Mouse (Mus musculus): ENCODE results near the gene Cnot8. TPM values are rescaled to one million over a fixed set of nuclear protein-coding genes. Genes with fewer than 3 reads are reported as not detected.

Gene Cnot8
- total and polyA plus RNA-seq, 3 experiments = 35.5 to 43.0 (median 36.4) TPM

DNA sequence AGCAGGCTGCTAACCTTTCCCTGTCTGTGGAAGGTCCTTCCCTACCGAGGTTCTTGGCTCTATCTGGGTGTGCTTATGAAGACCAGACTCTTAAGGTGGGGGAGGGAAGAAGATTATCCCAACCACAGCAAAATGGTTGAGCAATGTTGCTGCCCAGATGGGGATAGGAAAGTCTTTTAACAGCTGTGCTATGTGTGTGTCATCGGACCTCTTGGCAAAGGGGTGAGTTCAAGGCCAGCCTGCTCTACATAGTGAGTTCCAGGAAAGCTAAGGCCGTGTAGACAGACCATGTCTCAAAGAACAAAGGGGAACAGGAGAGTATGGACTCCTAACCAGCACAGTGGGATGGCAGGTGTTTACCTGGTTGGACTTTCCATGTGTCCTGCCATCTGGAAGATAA, 31.0 kb upstream of the Cnot8 start:
- 54% methylated on average over 3 of the region's 3 CpGs for WGBS
- Histone ChIP-seq H3K4me3 (no peak overlapping the region), H3K27ac (no peak overlapping the region), H3K9ac (ENCODE audit: low read depth, low read length) (no peak overlapping the region), H3K36me3 (ENCODE audit: control insufficient read depth, insufficient read depth, low read length) (no peaks in the 10 kb centered on the region), H3K4me1 (ENCODE audit: control insufficient read depth, insufficient read depth, low read length) (no peaks in the 10 kb centered on the region), H3K27me3 (ENCODE audit: control insufficient read depth, insufficient read depth, low read length) (no peaks in the 10 kb centered on the region), H3K79me2 (replicated peaks; ENCODE audit: control insufficient read depth, insufficient read depth, low read length) (no peaks in the 10 kb centered on the region)
- DNase-seq = no peak
- TF ChIP-seq EP300 (IDR thresholded peaks at IDR 0.05; ENCODE audit: insufficient read depth, low read depth, low read length) (no peak), POLR2A (IDR thresholded peaks at IDR 0.05; ENCODE audit: insufficient read depth, low read depth, low read length) (no peak), CTCF (IDR thresholded peaks at IDR 0.05) (no peak)
- intact Hi-C loops (cut with DNase I) = no loop called here

DNA sequence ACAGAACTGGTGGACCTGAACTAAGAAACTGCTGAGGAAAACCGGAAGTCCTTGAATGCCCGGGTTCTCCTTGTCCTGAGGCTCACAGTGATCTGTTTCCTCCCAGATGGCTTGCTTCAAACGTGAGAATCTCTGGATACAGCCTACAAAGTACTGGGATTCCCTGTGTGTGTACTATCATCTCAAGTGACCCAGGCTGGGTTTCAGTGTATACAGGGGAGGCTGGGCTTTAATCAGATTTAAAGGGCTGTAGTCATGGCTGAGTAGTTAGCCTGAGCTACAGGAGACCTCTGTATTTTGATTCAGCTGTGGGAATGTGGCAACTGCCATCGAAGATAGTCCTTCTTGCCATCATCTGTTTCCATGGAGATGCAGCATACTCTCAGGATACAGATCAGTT, 26.7 kb upstream of the Cnot8 start:
- Histone ChIP-seq H3K9ac (ENCODE audit: low read depth, low read length) (no peak overlapping the region), H3K4me1 (ENCODE audit: control insufficient read depth, insufficient read depth, low read length) (no peaks in the 10 kb centered on the region), H3K4me3 (no peak overlapping the region), H3K27me3 (ENCODE audit: control insufficient read depth, insufficient read depth, low read length) (no peaks in the 10 kb centered on the region), H3K27ac (no peak overlapping the region), H3K36me3 (ENCODE audit: control insufficient read depth, insufficient read depth, low read length) (no peaks in the 10 kb centered on the region), H3K79me2 (replicated peaks; ENCODE audit: control insufficient read depth, insufficient read depth, low read length) (no peaks in the 10 kb centered on the region)
- TF ChIP-seq POLR2A (IDR thresholded peaks at IDR 0.05; ENCODE audit: insufficient read depth, low read depth, low read length) (no peak), CTCF (IDR thresholded peaks at IDR 0.05) (no peak), EP300 (IDR thresholded peaks at IDR 0.05; ENCODE audit: insufficient read depth, low read depth, low read length) (no peak)
- 56% methylated on average over 4 of the region's 4 CpGs for WGBS
- intact Hi-C loops (cut with DNase I) = no loop called here
- no peak for DNase-seq

DNA sequence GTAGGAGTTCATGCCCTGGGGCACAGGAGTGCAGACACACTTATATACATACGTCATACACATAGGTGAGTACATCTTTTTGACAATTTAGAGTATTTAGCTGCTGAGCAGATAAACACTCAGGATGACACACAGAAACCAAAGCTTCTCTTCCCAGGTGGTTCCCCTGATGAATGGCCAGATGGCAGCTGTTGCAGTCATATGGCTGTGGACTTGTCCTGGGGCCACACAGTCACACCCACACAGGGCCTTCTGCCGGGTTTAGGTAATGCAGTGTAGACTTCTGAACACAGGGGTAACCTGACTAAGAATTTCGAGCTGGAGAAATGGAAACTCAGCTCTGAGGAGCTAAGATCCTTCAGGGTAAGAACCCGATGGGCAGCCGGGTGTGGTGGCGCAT, 22.2 kb upstream of the Cnot8 start:
- Histone ChIP-seq H3K36me3 (ENCODE audit: control insufficient read depth, insufficient read depth, low read length) (no peaks in the 10 kb centered on the region), H3K27me3 (ENCODE audit: control insufficient read depth, insufficient read depth, low read length) (no peaks in the 10 kb centered on the region), H3K9ac (ENCODE audit: low read depth, low read length) (no peak overlapping the region), H3K27ac (no peak overlapping the region), H3K4me3 (no peak overlapping the region), H3K79me2 (replicated peaks; ENCODE audit: control insufficient read depth, insufficient read depth, low read length) (no peaks in the 10 kb centered on the region), H3K4me1 (ENCODE audit: control insufficient read depth, insufficient read depth, low read length) (no peaks in the 10 kb centered on the region)
- no peak for DNase-seq
- TF ChIP-seq POLR2A (IDR thresholded peaks at IDR 0.05; ENCODE audit: insufficient read depth, low read depth, low read length) = no peak
- TF ChIP-seq CTCF (IDR thresholded peaks at IDR 0.05) = no peak
- TF ChIP-seq EP300 (IDR thresholded peaks at IDR 0.05; ENCODE audit: insufficient read depth, low read depth, low read length) = no peak
- intact Hi-C loops (cut with DNase I) = no loop called here
- 82% methylated on average over 6 of the region's 6 CpGs for WGBS

DNA sequence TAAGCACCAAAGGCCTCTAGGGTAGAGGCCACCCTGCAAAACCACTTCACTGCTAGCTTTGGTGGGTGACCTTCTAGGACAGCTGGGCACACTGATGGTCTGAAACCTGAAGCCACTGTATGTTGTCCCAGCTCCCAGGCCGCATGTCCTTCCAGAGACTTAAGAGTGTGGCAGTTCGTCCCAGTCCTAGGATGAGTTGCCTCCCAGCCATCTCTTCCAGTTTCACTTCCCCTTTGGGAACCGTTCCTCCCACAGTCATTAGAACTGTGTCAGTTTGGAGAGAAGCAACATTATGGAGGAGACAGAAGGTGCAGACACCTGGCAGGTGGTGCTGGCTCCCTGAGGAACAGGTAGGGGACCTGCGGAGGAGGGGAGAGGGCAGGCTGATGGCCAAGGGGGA, 11.4 kb upstream of the Cnot8 start:
- Histone ChIP-seq H3K27ac (peak overlapping the region; percentile 60), H3K27me3 (ENCODE audit: control insufficient read depth, insufficient read depth, low read length) (no peaks in the 10 kb centered on the region), H3K79me2 (replicated peaks; ENCODE audit: control insufficient read depth, insufficient read depth, low read length) (no peaks in the 10 kb centered on the region), H3K36me3 (ENCODE audit: control insufficient read depth, insufficient read depth, low read length) (no peaks in the 10 kb centered on the region), H3K4me1 (ENCODE audit: control insufficient read depth, insufficient read depth, low read length) (peaks cover 3% of the 10 kb centered on the region), H3K4me3 (peak overlapping the region; percentile 46), H3K9ac (ENCODE audit: low read depth, low read length) (peak overlapping the region; percentile 21)
- intact Hi-C loops (cut with DNase I) = no loop called here
- WGBS = 40% methylated on average over 4 of the region's 4 CpGs
- DNase-seq = peak; percentile 13 to 25
- no peak for TF ChIP-seq POLR2A (IDR thresholded peaks at IDR 0.05; ENCODE audit: insufficient read depth, low read depth, low read length)
- no peak for TF ChIP-seq EP300 (IDR thresholded peaks at IDR 0.05; ENCODE audit: insufficient read depth, low read depth, low read length)
- TF ChIP-seq CTCF (IDR thresholded peaks at IDR 0.05) = no peak

DNA sequence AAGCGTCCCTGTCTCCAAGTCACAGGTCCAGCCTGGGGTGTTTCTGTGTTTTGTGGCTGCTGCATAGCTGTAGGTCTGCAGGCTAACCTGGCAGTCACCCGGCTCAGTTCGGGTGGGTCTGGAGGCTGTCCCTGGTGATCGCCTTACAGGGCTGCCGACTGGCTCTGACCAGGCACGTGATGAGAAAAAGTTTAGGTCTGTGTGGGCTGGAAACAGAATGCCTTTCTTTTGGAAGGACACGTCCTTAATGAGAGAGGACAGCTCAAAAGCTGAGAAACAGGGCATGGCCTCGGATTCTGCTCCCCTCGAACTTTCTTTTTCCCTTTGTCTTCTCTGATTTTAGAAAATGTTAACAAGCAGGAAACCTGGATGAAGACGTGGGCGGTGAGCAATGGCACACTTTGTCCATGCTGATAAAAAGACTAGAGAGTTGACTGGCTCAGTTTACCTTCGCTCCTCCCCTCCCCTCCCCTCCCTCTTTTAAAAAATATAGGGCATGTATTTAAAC, 10.9 kb upstream of the Cnot8 start, which contains the start of gene Gm12248:
Gm12248 (minus strand) TSS at position 114 of the 508 bp plus-strand sequence.
- peak within 1 kb of the TSS; percentile 60 for H3K27ac ChIP-seq

DNA sequence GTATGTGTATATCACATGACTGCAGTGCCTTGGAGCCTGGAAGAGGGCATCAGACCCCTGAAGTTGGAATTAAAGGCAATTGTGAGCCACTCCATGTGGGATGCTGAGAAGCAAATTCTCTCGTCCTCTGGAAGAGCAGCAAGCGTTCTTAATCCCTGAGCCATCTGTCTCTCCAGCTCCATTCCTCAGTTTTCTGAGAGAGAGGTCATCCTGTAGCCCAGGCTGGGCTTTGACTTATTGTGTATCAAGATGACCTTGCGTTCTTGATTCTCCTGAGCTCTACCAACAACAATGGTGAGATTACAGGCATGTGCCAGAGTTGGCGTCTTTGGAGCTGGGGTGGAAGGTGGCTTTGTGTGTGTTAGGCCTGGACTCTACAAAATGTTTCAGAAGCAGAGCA, 9.2 kb upstream of the Cnot8 start:
- Histone ChIP-seq H3K4me3 (no peak overlapping the region), H3K36me3 (ENCODE audit: control insufficient read depth, insufficient read depth, low read length) (no peaks in the 10 kb centered on the region), H3K27me3 (ENCODE audit: control insufficient read depth, insufficient read depth, low read length) (no peaks in the 10 kb centered on the region), H3K4me1 (ENCODE audit: control insufficient read depth, insufficient read depth, low read length) (peaks cover 3% of the 10 kb centered on the region), H3K9ac (ENCODE audit: low read depth, low read length) (no peak overlapping the region), H3K27ac (no peak overlapping the region), H3K79me2 (replicated peaks; ENCODE audit: control insufficient read depth, insufficient read depth, low read length) (no peaks in the 10 kb centered on the region)
- 90% methylated on average over 4 of the region's 4 CpGs for WGBS
- no peak for DNase-seq
- intact Hi-C loops (cut with DNase I) = loop anchor here (5.0 kb wide), 1 partner anchor 142 kb away; no protein-coding TSS in a partner anchor
- TF ChIP-seq EP300 (IDR thresholded peaks at IDR 0.05; ENCODE audit: insufficient read depth, low read depth, low read length) (no peak), POLR2A (IDR thresholded peaks at IDR 0.05; ENCODE audit: insufficient read depth, low read depth, low read length) (no peak), CTCF (IDR thresholded peaks at IDR 0.05) (no peak)

More for the DNA sequence above, 10.9 kb upstream of the Cnot8 start, which contains the start of gene Gm12248:
- peaks cover 3% of the 10 kb centered on the region for H3K4me1 ChIP-seq (ENCODE audit: control insufficient read depth, insufficient read depth, low read length)
- peak; percentile 61 to 66 for DNase-seq
- 12% methylated on average over 12 of the region's 12 CpGs for WGBS
- H3K4me3 ChIP-seq = peak within 1 kb of the TSS; percentile 46
- intact Hi-C loops (cut with DNase I) = no loop called here
- TF ChIP-seq POLR2A (IDR thresholded peaks at IDR 0.05; ENCODE audit: insufficient read depth, low read depth, low read length) (peak; percentile 52; the same call in 1 of the 2 replicates), CTCF (IDR thresholded peaks at IDR 0.05) (no peak)
- no peaks in the 10 kb centered on the region for H3K36me3 ChIP-seq (ENCODE audit: control insufficient read depth, insufficient read depth, low read length)
- peak within 1 kb of the TSS; percentile 21 for H3K9ac ChIP-seq (ENCODE audit: low read depth, low read length)
- H3K27me3 ChIP-seq (ENCODE audit: control insufficient read depth, insufficient read depth, low read length) = no peaks in the 10 kb centered on the region
- H3K79me2 ChIP-seq (replicated peaks; ENCODE audit: control insufficient read depth, insufficient read depth, low read length) = no peaks in the 10 kb centered on the region

All from heart, adult 2 months (tissue).